Mouse (Mus musculus): ENCODE data around the gene Smim24.

DNA sequence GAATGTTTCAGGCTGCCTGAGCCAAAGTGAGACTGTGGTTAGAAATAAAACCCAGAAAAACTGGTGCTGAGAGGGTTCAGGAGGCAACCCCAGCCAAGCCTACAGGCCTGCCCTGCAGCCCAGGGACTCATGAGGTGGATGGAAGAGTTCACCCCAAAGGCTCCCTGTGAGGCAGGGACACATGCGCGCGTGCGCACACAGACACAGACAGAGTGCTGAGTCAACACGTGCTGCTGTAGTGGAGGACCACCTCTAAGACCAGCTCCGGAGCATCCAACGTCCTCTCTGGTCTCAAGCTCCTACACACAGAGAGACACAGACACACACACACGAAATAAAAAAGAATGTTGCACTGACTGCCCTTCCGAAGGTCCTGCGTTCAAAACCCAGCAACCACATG is 17.5 kb upstream of the Smim24 start:
- no peak for TF ChIP-seq EP300 (IDR thresholded peaks at IDR 0.05; ENCODE audit: low read depth)
- TF ChIP-seq CTCF (IDR thresholded peaks at IDR 0.05; ENCODE audit: low read depth): no peak

Data from heart, postnatal 0 days (tissue).